Mouse (Mus musculus) liver, embryonic 13.5 days (tissue): Measurements from ENCODE around the gene Dgcr8. TPM values are rescaled to one million over a fixed set of nuclear protein-coding genes. Genes with fewer than 3 reads are reported as not detected.
"Not testable (repeated sequence)": the region's sequence is repeated elsewhere in the genome, so short reads cannot be mapped to it uniquely, and the experiment has no call there.

Source experiments
- ATAC-seq: fragments of 200-750 bp; cut with Nextera tagmentation; 2 replicates; pipeline ENCODE4 v1.8.0; 2017; ENCODE audit warnings: low read depth, mild to moderate bottlenecking, moderate number of reproducible peaks, moderate library complexity
- DNase-seq: peaks from one replicate; pipeline ENCODE4 v3.0.0; 2022
- H3K27ac ChIP-seq: fragments of 300-500 bp; sonication (generic); 2 replicates; pipeline ENCODE4 v1.5.1; 2015; ENCODE audit warnings: moderate library complexity, mild to moderate bottlenecking, inconsistent platforms
- H3K27me3 ChIP-seq: fragments of 300-500 bp; sonication (generic); 2 replicates; pipeline ENCODE4 v1.6.1; 2015; ENCODE audit warnings: mild to moderate bottlenecking, inconsistent platforms
- H3K36me3 ChIP-seq: fragments of 300-500 bp; sonication (generic); 2 replicates; pipeline ENCODE4 v1.6.1; 2015; ENCODE audit warnings: mild to moderate bottlenecking, inconsistent platforms
- H3K4me1 ChIP-seq: fragments of 300-500 bp; sonication (generic); replicated peaks from 2 replicates; pipeline ENCODE4 v1.6.1; 2015; ENCODE audit warnings: inconsistent platforms
- H3K4me2 ChIP-seq: fragments of 300-500 bp; sonication (generic); 2 replicates; pipeline ENCODE4 v1.6.1; 2015; ENCODE audit warnings: inconsistent platforms, mild to moderate bottlenecking, moderate library complexity
- H3K4me3 ChIP-seq: fragments of 300-500 bp; sonication (generic); replicated peaks from 2 replicates; pipeline ENCODE4 v1.5.1; 2015; ENCODE audit warnings: mild to moderate bottlenecking, inconsistent platforms
- H3K9ac ChIP-seq: fragments of 300-500 bp; sonication (generic); 2 replicates; pipeline ENCODE4 v1.6.1; 2015; ENCODE audit warnings: mild to moderate bottlenecking, inconsistent platforms
- H3K9me3 ChIP-seq: fragments of 300-500 bp; sonication (generic); replicated peaks from 2 replicates; pipeline ENCODE4 v1.6.1; 2016; ENCODE audit warnings: inconsistent platforms
- WGBS: fragments of 180-500 bp; shearing (Covaris S2); methylation state at CpG from one replicate; pipeline ENCODE4 v1.1.7; 2015; ENCODE audit not compliant: insufficient replicate concordance; 5-methylcytosine and 5-hydroxymethylcytosine counted together
- polyA plus RNA-seq: library from polyadenylated mRNA; unstranded; fragments of >200 nt; fragmentation: Nextera tagmentation; extraction: Ambion mirVana; gene quantifications from 2 replicates; pipeline ENCODE4 v1.2.1, GENCODE M21; 2015

Dgcr8 gene
- polyA plus RNA-seq, 1 experiment from 2014 or later, result 13.4 TPM

DNA sequence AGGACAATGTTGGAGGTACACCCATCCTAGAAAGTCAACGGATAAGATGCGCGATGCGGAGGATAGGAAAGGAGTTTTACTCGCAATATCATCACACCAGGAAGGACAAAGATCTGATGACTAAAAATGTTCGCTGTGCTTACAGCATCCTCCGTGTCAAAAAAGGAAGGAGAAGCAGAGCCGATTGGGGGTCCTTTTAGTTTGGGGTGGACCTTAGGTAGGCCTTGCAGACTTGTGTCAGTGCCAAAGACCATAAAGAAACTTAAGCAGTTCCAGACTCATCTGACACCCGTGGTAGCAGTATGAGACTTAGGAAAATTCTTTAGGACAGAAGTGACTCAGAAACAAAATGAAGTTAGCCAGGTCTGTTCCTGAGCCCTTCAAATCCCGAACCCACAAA, 568 bp upstream of the Dgcr8 start:
- Histone ChIP-seq H3K27ac (peak overlapping the region; percentile 75), H3K9ac (peak overlapping the region; percentile 68), H3K4me2 (peak overlapping the region; percentile 58), H3K4me1 (peaks cover 35% of the 10 kb centered on the region), H3K4me3 (peak overlapping the region; percentile 94), H3K36me3 (peaks cover 27% of the 10 kb centered on the region)
- 3% methylated on average over 10 of the region's 10 CpGs for WGBS
- DNase-seq, ATAC-seq, H3K9me3 ChIP-seq, H3K27me3 ChIP-seq: not testable (repeated sequence)

DNA sequence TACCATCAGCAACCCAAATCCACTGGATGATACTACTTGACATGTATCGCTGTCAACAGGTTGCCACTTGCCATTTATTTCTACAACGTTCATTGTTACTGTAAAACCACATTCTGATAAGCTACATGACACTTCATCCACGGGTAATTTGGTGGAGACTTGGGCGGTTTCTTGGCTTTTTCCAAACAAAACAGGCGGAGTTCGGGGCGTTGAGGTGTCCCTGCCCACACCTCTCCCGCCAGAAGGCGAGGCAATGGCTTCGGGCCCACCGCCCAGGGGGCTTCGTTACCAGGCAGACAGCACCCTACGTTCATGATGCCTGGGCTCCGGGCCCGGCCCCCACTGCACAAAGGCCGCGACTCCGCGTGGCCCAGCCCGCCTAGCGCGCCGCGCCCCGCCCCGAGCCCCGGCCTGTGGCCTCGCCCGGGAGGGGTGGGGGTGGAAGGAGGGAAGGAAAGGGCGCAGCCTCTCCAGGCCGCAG, 425 bp downstream of the Dgcr8 start:
- Histone ChIP-seq H3K9me3 (no peaks in the 10 kb centered on the region), H3K27me3 (no peaks in the 10 kb centered on the region), H3K4me3 (peak overlapping the region; percentile 94), H3K4me1 (peaks cover 35% of the 10 kb centered on the region), H3K4me2 (peak overlapping the region; percentile 96), H3K9ac (peak overlapping the region; percentile 97), H3K27ac (peak overlapping the region; percentile 92), H3K36me3 (peaks cover 37% of the 10 kb centered on the region)
- WGBS, result 1% methylated on average over 28 of the region's 31 CpGs
- peak; percentile 77 for DNase-seq
- ATAC-seq, result peak; percentile 87

DNA sequence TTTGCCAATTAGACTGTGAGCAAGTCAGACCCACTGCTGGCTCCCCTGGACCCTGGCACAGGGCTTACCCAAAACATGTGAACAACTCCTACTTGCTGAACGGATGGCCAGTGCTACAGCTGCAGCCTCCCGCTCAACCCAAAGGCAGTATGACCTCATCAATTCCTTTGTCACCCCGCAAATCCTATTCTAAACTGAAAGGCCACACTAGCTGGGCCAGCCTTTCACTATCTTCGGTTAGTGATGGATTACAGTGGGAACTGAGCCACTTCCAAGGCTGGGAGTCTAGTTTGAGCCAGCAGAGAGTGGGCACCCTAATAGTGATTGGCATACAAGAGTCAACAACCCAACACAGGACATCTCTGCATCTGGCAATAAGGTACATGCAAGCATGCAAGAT, 880 bp downstream of the Dgcr8 start:
- WGBS, result 3% methylated on average over 4 of the region's 4 CpGs
- ATAC-seq, result no peak
- Histone ChIP-seq H3K36me3 (peaks cover 41% of the 10 kb centered on the region), H3K9me3 (no peaks in the 10 kb centered on the region), H3K4me2 (peak overlapping the region; percentile 96), H3K9ac (peak overlapping the region; percentile 97), H3K27me3 (no peaks in the 10 kb centered on the region), H3K4me3 (peak overlapping the region; percentile 94), H3K4me1 (peaks cover 35% of the 10 kb centered on the region), H3K27ac (peak overlapping the region; percentile 92)
- peak; percentile 19 for DNase-seq

DNA sequence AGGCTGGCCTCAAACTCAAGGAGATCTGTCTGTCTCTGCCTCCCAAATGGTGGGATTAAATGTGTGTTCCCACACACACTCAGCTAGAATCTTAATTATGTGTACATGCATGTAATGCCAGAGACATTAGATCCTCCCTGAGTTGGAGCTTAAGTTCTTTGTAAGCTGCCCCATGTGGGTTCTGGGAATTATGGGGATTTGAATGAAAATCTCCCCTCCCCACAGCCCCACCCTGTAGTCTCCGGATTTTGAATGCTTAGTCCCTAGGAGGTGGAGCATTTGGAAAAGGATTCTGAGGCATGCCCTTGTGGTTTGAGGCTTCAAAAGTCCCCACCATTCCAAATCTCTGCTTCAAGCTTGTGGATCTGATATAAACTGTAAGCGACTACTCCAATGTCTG, 13.9 kb downstream of the Dgcr8 start:
- H3K9me3 ChIP-seq, result no peaks in the 10 kb centered on the region

DNA sequence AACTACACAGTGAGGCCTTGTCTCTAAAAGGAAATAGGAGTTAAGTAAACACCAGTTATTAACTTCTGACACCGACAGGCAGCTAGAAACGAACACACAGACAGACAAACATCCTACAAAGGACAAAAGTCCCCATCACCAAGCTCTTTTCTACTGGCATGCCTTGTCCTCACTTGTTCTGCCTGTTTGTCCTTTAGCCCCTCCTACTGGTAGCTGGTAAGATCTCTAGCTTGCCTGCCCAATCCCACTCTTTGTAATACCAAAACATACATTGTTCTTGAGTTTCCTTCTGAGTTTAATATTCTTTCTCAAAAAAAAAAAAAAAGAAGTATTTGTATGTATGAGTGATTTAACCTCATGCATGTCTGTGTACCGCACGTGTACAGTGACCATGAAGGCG, 20.9 kb downstream of the Dgcr8 start:
- WGBS, result 89% methylated on average over 5 of the region's 5 CpGs
- Histone ChIP-seq H3K36me3 (peaks cover 94% of the 10 kb centered on the region), H3K9me3 (no peaks in the 10 kb centered on the region), H3K4me3 (no peak overlapping the region), H3K27ac (no peak overlapping the region), H3K27me3 (no peaks in the 10 kb centered on the region), H3K4me1 (no peaks in the 10 kb centered on the region), H3K4me2 (no peak overlapping the region), H3K9ac (no peak overlapping the region)
- no peak for DNase-seq
- no peak for ATAC-seq

More for the DNA sequence above, 13.9 kb downstream of the Dgcr8 start:
- Histone ChIP-seq H3K27ac (no peak overlapping the region), H3K36me3 (peaks cover 98% of the 10 kb centered on the region), H3K4me2 (no peak overlapping the region), H3K4me1 (no peaks in the 10 kb centered on the region), H3K27me3 (no peaks in the 10 kb centered on the region), H3K9ac (no peak overlapping the region), H3K4me3 (no peak overlapping the region)
- 85% methylated on average over 2 of the region's 2 CpGs for WGBS
- ATAC-seq (no peak), DNase-seq (no peak)

DNA sequence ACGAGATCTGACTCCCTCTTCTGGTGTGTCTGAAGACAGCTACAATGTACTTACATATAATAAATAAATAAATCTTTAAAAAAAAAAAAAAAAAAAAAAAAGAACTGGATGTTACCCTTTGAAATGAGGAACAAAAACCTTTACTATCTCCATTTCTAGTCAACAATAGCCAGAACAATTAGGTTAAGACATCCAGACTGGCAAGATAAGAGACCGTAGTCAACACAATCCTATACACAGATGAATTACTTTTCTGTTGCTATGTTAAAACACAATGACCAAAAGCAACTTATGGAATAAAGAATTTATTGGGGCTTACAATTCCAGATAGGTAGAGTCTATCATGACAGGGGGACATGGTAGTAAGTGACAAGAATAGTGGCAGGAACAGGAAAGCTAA, 24.0 kb downstream of the Dgcr8 start:
- no peak overlapping the region for H3K4me3 ChIP-seq
- 79% methylated on average over 2 of the region's 2 CpGs for WGBS
- H3K4me2 ChIP-seq, result no peak overlapping the region
- peaks cover 90% of the 10 kb centered on the region for H3K36me3 ChIP-seq
- H3K4me1 ChIP-seq, result no peaks in the 10 kb centered on the region
- H3K9me3 ChIP-seq, result no peaks in the 10 kb centered on the region
- H3K27me3 ChIP-seq, result no peaks in the 10 kb centered on the region
- H3K27ac ChIP-seq, result no peak overlapping the region
- H3K9ac ChIP-seq, result no peak overlapping the region
- DNase-seq, result no peak
- no peak for ATAC-seq

DNA sequence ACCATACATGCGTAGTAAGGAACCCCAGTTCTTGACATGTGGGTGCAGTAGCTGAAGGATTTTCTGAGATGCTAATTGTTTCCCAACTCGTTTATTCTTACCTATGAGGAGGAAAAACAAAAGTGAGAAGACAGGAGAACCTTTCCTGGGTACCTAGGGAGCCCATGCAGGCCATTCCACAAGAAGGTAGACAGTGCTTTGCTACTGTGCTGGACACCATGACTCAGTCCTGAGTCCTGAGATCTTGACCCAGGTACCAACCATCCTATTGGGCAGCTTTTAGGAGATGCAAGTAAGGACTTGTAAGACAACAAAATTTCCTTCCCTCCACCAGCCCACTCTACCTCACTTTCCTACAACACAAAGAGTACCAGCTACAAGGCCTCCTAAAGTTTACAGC, 30.8 kb downstream of the Dgcr8 start, which contains the start of gene Gm49776:
Gene Gm49776, minus strand, starts transcription at position 101 of the 400 bp plus-strand sequence.
- Histone ChIP-seq H3K27ac (no peak within 1 kb of the TSS), H3K4me2 (no peak within 1 kb of the TSS), H3K9ac (no peak within 1 kb of the TSS), H3K27me3 (no peaks in the 10 kb centered on the region), H3K4me3 (no peak within 1 kb of the TSS), H3K9me3 (no peaks in the 10 kb centered on the region), H3K36me3 (peaks cover 95% of the 10 kb centered on the region), H3K4me1 (peaks cover 7% of the 10 kb centered on the region)
- ATAC-seq, result no peak
- DNase-seq, result no peak
- WGBS, result 85% methylated on average over 2 of the region's 2 CpGs

DNA sequence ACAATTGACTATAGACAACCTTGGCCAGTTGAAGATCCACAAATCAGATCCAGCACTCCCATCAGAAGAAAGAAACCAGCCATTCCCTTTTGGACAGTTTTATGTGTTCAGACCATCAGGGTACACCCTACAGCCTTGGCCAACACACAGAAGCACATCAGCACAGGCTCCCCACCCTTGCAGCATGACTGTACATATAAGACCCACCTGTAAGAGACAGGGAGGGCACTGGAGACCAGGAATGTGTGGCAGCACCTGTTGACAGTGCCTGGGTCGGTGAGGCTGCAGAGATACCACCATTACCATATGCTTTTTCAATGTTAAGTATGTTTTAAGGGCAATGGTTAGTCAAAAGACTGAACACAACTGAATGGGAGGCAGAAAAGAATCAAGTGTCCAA, 35.2 kb downstream of the Dgcr8 start:
- no peak for ATAC-seq
- Histone ChIP-seq H3K4me1 (peaks cover 43% of the 10 kb centered on the region), H3K36me3 (peaks cover 90% of the 10 kb centered on the region), H3K4me2 (no peak overlapping the region), H3K4me3 (no peak overlapping the region), H3K27ac (no peak overlapping the region), H3K9ac (no peak overlapping the region), H3K9me3 (no peaks in the 10 kb centered on the region), H3K27me3 (no peaks in the 10 kb centered on the region)
- no peak for DNase-seq
- 69% methylated on average over 1 of the region's 1 CpGs for WGBS

DNA sequence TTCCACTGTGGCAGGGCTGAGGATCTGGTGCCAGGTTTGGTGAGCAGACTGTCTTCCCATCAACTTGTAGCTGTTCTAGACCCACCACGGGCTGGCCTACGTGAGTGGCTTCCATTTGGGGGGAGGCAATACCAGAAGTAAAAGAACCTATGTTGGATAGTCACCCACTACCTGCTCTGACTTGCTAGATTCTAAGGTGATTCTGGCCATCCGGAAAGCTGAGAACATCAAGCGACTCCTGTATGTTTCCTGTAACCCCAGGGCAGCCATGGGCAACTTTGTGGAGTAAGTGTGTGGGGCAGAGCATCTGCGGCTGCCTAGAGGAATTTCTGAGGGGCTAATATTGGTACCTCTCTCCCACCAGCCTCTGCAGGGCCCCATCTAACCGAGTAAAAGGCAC, 36.3 kb downstream of the Dgcr8 start:
- Histone ChIP-seq H3K36me3 (peaks cover 80% of the 10 kb centered on the region), H3K9me3 (no peaks in the 10 kb centered on the region), H3K9ac (peak overlapping the region; percentile 17; the same call in 1 of the 2 replicates), H3K4me2 (no peak overlapping the region), H3K27ac (no peak overlapping the region), H3K4me1 (peaks cover 43% of the 10 kb centered on the region), H3K4me3 (no peak overlapping the region), H3K27me3 (no peaks in the 10 kb centered on the region)
- no peak for DNase-seq
- WGBS, result 72% methylated on average over 6 of the region's 6 CpGs
- no peak for ATAC-seq

DNA sequence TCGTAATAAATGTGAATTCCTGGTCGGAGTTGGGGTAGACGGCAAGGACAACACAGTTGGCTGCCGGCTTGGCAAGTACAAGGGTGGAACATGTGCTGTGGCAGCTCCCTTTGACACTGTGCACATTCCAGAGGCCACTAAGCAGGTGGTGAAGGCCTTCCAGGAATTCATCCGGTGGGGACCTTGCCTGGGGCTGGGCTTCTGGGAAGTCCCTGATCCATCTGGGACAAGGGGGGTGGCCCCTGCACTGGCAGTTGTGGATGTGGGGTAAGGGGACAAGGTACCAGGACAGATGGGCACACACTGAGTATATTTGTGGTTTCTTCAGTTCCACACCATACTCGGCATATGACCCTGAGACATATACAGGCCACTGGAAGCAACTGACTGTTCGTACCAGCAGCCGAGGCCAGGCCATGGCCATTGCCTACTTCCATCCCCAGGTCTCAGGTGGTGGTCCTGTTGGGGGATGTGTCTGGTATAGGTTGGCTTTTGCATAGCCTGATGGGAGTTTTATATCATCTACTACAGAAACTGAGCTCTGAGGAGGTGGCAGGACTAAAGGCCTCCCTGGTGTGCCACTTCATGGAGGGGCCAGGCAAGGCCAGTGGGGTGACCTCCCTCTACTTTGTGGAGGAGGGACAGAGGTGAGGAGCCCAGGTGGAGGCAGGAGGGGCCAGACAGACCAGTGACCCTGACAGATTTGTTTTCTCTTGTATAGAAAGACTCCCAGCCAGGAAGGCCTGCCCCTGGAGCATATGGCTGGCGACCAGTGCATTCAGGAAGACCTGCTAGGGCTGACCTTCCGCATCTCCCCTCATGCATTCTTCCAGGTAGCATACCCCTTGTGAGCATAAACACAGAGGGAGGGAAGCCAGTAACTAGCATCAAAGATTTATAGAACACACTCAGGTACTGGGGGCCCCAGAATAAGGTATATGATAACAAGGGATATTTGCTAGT, 37.9 kb downstream of the Dgcr8 start:
- no peak for ATAC-seq
- H3K27ac ChIP-seq, result peak overlapping the region; percentile 91
- H3K4me2 ChIP-seq, result peak overlapping the region; percentile 95
- peaks cover 59% of the 10 kb centered on the region for H3K4me1 ChIP-seq
- H3K4me3 ChIP-seq, result peak overlapping the region; percentile 94
- H3K9me3 ChIP-seq, result no peaks in the 10 kb centered on the region
- peak overlapping the region; percentile 93 for H3K9ac ChIP-seq
- no peaks in the 10 kb centered on the region for H3K27me3 ChIP-seq
- H3K36me3 ChIP-seq, result peaks cover 75% of the 10 kb centered on the region
- WGBS, result 79% methylated on average over 10 of the region's 10 CpGs
- DNase-seq, result no peak

DNA sequence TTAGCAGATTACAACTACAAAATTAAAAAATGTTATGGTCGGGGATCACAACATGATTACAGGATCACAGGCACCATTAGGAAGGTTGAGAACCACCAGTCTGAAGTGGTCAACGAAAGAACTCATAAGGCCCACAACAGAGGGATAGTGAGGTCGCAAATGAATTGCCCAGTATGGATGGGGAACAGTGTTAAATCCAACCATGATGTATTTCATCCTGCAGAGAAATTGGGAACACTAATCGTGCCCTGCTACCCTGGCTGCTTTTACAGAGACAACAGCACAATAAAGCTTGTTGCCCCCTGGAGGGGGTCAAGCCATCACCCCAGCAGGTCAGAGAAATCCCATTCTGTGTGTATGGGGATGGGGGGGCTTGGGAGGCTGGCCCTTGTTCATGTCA, 38.8 kb downstream of the Dgcr8 start:
- 48% methylated on average over 4 of the region's 4 CpGs for WGBS
- H3K27ac ChIP-seq, result peak overlapping the region; percentile 91

More for the DNA sequence above, 38.8 kb downstream of the Dgcr8 start:
- no peaks in the 10 kb centered on the region for H3K27me3 ChIP-seq
- ATAC-seq (no peak), DNase-seq (no peak)
- H3K9me3 ChIP-seq, result no peaks in the 10 kb centered on the region
- H3K36me3 ChIP-seq, result peaks cover 75% of the 10 kb centered on the region
- H3K9ac ChIP-seq, result peak overlapping the region; percentile 93
- H3K4me3 ChIP-seq, result peak overlapping the region; percentile 94
- peak overlapping the region; percentile 95 for H3K4me2 ChIP-seq
- H3K4me1 ChIP-seq, result peaks cover 66% of the 10 kb centered on the region
